Mouse (Mus musculus) stomach, embryonic 15.5 days (tissue): Measurements from ENCODE around the gene Egln1. TPM values are rescaled to one million over a fixed set of nuclear protein-coding genes. Genes with fewer than 3 reads are reported as not detected.
A peak's percentile ranks its signal among the peaks of the same experiment; 100 is the strongest.

Source experiments
- ATAC-seq: fragments of 200-750 bp; cut with Nextera tagmentation; 2 replicates; pipeline ENCODE4 v1.8.0; 2017; ENCODE audit warnings: low read depth, moderate number of reproducible peaks, moderate TSS enrichment; ENCODE audit not compliant: insufficient read depth, low FRiP score
- H3K27ac ChIP-seq: fragments of 300-500 bp; sonication (generic); 2 replicates; pipeline ENCODE4 v1.5.1; 2015; ENCODE audit warnings: mild to moderate bottlenecking, inconsistent platforms
- H3K27me3 ChIP-seq: fragments of 300-500 bp; sonication (generic); replicated peaks from 2 replicates; pipeline ENCODE4 v1.6.1; 2015; ENCODE audit warnings: inconsistent platforms
- H3K36me3 ChIP-seq: fragments of 300-500 bp; sonication (generic); 2 replicates; pipeline ENCODE4 v1.6.1; 2015; ENCODE audit warnings: inconsistent platforms
- H3K4me1 ChIP-seq: fragments of 300-500 bp; sonication (generic); 2 replicates; pipeline ENCODE4 v1.6.1; 2015; ENCODE audit warnings: inconsistent platforms
- H3K4me2 ChIP-seq: fragments of 300-500 bp; sonication (generic); 2 replicates; pipeline ENCODE4 v1.6.1; 2015; ENCODE audit warnings: mild to moderate bottlenecking, inconsistent platforms
- H3K4me3 ChIP-seq: fragments of 300-500 bp; sonication (generic); replicated peaks from 2 replicates; pipeline ENCODE4 v1.5.1; 2015; ENCODE audit warnings: inconsistent platforms
- H3K9ac ChIP-seq: fragments of 300-500 bp; sonication (generic); 2 replicates; pipeline ENCODE4 v1.6.1; 2015; ENCODE audit warnings: inconsistent platforms
- H3K9me3 ChIP-seq: fragments of 300-500 bp; sonication (generic); 2 replicates; pipeline ENCODE4 v1.6.1; 2016; ENCODE audit warnings: inconsistent platforms
- WGBS: fragments of 180-500 bp; shearing (Covaris S2); methylation state at CpG from one replicate; pipeline ENCODE4 v1.1.7; 2015; 5-methylcytosine and 5-hydroxymethylcytosine counted together
- polyA plus RNA-seq: library from polyadenylated mRNA; unstranded; fragments of >200 nt; fragmentation: Nextera tagmentation; extraction: Ambion mirVana; gene quantifications from 2 replicates; pipeline ENCODE4 v1.2.1, GENCODE M21; 2015

Gene Egln1
- polyA plus RNA-seq, 1 experiment from 2014 or later, result 15.2 TPM

DNA sequence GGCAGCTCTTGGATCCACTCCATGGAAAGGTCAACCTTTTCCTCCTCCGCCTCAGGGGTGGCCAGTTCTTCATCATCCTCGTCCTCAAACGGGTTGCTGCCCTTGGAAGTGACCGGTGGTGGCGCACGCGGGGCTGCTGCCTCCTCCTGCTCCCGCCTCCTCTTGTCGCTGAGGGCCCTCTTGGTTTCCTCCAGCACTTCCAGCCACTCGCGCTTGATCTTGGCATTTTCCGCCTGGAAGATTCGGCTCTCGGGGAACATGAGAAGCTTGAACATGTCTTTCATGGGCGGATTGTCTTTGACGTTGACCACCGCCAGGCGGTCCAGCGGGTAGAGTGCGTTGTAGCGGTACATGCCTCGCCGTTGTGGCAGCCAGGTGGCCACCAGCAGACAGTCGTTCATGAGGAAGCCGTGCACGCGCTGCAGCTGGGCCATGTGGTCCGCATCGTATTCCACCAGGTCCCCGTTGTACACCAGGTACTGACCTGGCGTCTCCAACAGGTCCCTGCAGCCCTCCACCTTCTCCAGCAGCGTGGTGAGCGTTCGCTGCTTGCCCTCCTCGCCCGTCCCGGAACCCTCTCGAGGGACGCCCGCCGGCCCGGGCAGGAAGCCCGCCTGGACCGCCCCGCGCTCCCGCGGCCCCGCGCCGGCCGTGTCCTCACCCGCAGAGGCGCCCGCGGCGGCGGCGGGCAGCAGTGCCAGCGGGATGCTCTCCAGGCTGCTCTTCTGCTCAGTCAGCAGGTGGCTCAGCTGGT, 52.3 kb downstream of the Egln1 start:
- no peaks in the 10 kb centered on the region for H3K9me3 ChIP-seq
- H3K4me2 ChIP-seq, result peak overlapping the region; percentile 97
- H3K27ac ChIP-seq, result peak overlapping the region; percentile 85
- peak overlapping the region; percentile 91 for H3K4me3 ChIP-seq
- WGBS, result under 1% methylated on average over 60 of the region's 60 CpGs
- peaks cover 30% of the 10 kb centered on the region for H3K36me3 ChIP-seq
- H3K4me1 ChIP-seq, result peaks cover 24% of the 10 kb centered on the region
- peak overlapping the region; percentile 84 for H3K9ac ChIP-seq
- peak; percentile 53; the same call in 1 of the 2 replicates for ATAC-seq
- no peaks in the 10 kb centered on the region for H3K27me3 ChIP-seq

- H3K4me3 ChIP-seq, result peak overlapping the region; percentile 91
- no peaks in the 10 kb centered on the region for H3K9me3 ChIP-seq
- no peak; the same call in 1 of the 2 replicates for ATAC-seq
- H3K27me3 ChIP-seq, result no peaks in the 10 kb centered on the region
- 65% methylated on average over 26 of the region's 26 CpGs for WGBS
- 0 out of 2 replicates have a peak overlapping the region, but pooled peaks have one; percentile 52 for H3K27ac ChIP-seq
- H3K36me3 ChIP-seq, result peaks cover 30% of the 10 kb centered on the region
- H3K9ac ChIP-seq, result no peak overlapping the region; the same call in 1 of the 2 replicates
- H3K4me2 ChIP-seq, result peak overlapping the region; percentile 97
- peaks cover 24% of the 10 kb centered on the region for H3K4me1 ChIP-seq
Measured at GRCm38 (mm10) chr8:124896010-124896631, 53.0 kb downstream of the Egln1 start.

GRCm38 (mm10) chr8:124892596-124892995, 56.5 kb downstream of the Egln1 start:
- Histone ChIP-seq H3K9ac (no peak overlapping the region), H3K4me1 (peaks cover 16% of the 10 kb centered on the region), H3K4me3 (no peak overlapping the region), H3K36me3 (peaks cover 36% of the 10 kb centered on the region), H3K9me3 (no peaks in the 10 kb centered on the region), H3K27ac (no peak overlapping the region), H3K27me3 (no peaks in the 10 kb centered on the region), H3K4me2 (no peak overlapping the region)
- 71% methylated on average over 3 of the region's 3 CpGs for WGBS
- ATAC-seq, result no peak

- Histone ChIP-seq H3K9me3 (no peaks in the 10 kb centered on the region), H3K4me2 (no peak overlapping the region), H3K4me1 (no peaks in the 10 kb centered on the region), H3K4me3 (no peak overlapping the region), H3K27ac (no peak overlapping the region), H3K9ac (no peak overlapping the region), H3K27me3 (no peaks in the 10 kb centered on the region), H3K36me3 (peaks cover 72% of the 10 kb centered on the region)
- ATAC-seq, result no peak
- WGBS, result 97% methylated on average over 5 of the region's 5 CpGs
Measured at GRCm38 (mm10) chr8:124888385-124888784, 60.7 kb downstream of the Egln1 start.

DNA sequence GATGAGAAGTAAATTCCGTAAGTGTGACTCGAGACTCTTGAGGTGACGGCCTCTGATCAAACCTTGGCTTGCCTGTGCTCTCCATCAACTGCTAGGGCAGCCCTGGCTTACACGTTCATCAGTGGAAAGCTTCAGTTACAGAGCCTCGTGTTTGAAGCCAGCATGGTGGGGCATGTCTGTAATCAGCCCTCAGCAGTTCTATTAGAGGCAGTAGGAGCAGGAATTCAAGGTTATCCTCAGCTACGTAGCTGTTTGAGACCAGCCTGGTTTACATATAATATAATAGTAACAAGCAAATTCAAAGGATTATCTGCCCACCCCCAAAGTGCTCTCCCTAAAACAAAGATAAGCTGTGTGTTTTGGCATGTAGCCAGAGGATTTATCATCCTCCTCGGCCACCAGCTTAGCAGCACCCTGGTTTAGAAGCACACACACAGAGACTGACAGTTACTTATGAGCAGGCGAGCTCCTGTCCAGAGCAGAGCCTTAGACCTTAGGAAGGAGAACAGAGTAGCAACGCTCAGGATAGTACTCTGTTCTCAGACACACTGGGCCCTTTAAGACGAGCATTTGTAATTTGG, 70.1 kb downstream of the Egln1 start:
- Histone ChIP-seq H3K27ac (no peak overlapping the region), H3K4me3 (no peak overlapping the region), H3K4me1 (no peaks in the 10 kb centered on the region), H3K9ac (no peak overlapping the region), H3K4me2 (no peak overlapping the region), H3K27me3 (no peaks in the 10 kb centered on the region), H3K36me3 (peaks cover 72% of the 10 kb centered on the region), H3K9me3 (no peaks in the 10 kb centered on the region)
- 68% methylated on average over 10 of the region's 10 CpGs for WGBS
- ATAC-seq, result no peak

DNA sequence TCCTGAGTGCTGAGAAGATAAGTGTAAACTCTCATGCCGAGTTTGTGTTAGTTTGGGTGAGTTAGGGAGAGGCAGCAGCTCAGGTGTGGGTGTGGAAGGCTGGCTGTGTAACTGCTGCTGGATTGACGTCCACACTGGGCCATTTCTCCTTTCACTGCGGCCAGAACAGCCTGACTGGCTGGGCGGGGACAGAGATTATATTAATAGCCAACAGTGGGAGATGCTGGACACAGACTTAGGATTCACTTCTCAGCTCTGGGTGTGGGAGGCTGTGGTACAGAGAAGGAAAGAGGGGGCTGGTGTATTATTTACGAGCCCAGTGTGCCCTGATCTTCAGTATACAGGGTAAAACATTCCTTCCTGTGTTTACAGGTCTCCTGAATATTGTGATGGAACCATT, 71.0 kb downstream of the Egln1 start:
- 81% methylated on average over 5 of the region's 5 CpGs for WGBS
- H3K4me2 ChIP-seq, result no peak overlapping the region
- H3K4me1 ChIP-seq, result no peaks in the 10 kb centered on the region
- H3K4me3 ChIP-seq, result no peak overlapping the region
- no peak overlapping the region for H3K27ac ChIP-seq
- no peak overlapping the region for H3K9ac ChIP-seq
- no peaks in the 10 kb centered on the region for H3K27me3 ChIP-seq
- peaks cover 70% of the 10 kb centered on the region for H3K36me3 ChIP-seq
- no peaks in the 10 kb centered on the region for H3K9me3 ChIP-seq
- ATAC-seq, result no peak

DNA sequence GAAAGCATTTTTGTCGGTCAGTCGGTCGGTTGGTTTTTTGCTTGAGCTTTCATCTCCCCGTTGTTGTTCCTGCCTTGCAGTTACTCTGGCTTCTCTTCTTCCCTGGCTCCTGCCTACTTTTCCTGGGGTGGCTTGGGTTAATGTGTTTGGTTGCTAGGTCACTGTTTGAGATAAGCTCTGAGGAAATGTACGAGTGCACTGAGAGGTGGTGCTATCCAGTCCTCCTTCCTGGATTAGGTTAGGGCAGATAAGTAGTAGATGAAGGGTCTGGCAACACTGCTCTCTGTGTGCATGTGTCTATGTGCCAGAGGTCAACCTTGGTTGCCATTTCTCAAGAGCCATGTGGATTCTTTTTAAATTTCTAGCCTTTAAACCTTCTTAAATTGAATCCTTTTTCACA, 76.4 kb downstream of the Egln1 start:
- H3K4me2 ChIP-seq, result no peak overlapping the region
- H3K4me1 ChIP-seq, result no peaks in the 10 kb centered on the region
- no peak overlapping the region for H3K27ac ChIP-seq
- H3K9ac ChIP-seq, result no peak overlapping the region
- 80% methylated on average over 5 of the region's 5 CpGs for WGBS
- ATAC-seq, result no peak; the same call in 1 of the 2 replicates
- peaks cover 47% of the 10 kb centered on the region for H3K36me3 ChIP-seq
- H3K27me3 ChIP-seq, result no peaks in the 10 kb centered on the region
- no peak overlapping the region for H3K4me3 ChIP-seq
- no peaks in the 10 kb centered on the region for H3K9me3 ChIP-seq

DNA sequence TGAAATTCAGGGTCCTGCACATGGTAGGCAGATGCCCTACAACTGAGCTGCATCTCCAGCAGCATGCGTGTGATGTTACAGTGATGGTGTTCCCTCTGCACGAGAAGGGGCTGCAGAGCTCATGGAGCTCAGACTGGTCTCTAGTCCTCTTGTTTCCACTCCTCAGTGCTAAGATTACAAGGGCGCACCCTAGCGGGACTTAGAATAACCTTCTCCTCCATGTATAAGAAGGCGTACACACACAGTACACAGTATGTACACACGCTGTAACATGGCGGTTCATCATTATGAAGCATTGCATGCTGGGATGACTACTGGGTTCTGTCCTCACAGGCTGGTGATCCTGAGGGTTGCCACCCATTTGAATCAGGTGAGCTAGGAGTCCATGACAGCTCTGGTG, 77.0 kb downstream of the Egln1 start:
- H3K4me1 ChIP-seq, result no peaks in the 10 kb centered on the region
- WGBS, result 90% methylated on average over 7 of the region's 7 CpGs
- H3K4me3 ChIP-seq, result no peak overlapping the region
- no peaks in the 10 kb centered on the region for H3K9me3 ChIP-seq
- peaks cover 42% of the 10 kb centered on the region for H3K36me3 ChIP-seq
- H3K27ac ChIP-seq, result no peak overlapping the region
- no peaks in the 10 kb centered on the region for H3K27me3 ChIP-seq
- no peak overlapping the region for H3K9ac ChIP-seq
- ATAC-seq, result no peak
- H3K4me2 ChIP-seq, result no peak overlapping the region

DNA sequence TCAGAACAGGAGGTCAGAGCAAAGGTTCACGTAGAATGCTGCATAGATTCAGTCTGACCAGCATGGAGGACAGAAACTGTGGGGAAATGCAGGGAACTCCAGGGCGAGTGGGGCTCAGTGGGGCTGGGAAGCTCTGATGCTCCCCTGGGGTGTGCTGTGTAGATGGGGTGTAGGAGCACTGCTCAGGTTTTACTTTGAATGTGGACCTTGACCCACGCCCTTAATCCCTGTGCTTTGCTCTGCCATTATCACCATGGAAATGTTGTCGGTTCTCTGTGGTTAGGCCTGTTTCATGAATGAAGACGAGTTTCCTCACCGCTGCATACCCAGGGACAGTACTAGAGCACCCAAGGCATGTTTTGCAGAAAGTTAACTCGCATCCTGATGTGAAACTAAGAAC, 77.7 kb downstream of the Egln1 start:
- H3K4me3 ChIP-seq, result no peak overlapping the region
- no peaks in the 10 kb centered on the region for H3K9me3 ChIP-seq
- no peak overlapping the region for H3K27ac ChIP-seq
- no peak overlapping the region for H3K4me2 ChIP-seq
- no peak overlapping the region for H3K9ac ChIP-seq
- no peaks in the 10 kb centered on the region for H3K4me1 ChIP-seq
- ATAC-seq, result no peak
- peaks cover 37% of the 10 kb centered on the region for H3K36me3 ChIP-seq
- no peaks in the 10 kb centered on the region for H3K27me3 ChIP-seq
- WGBS, result 85% methylated on average over 7 of the region's 7 CpGs

DNA sequence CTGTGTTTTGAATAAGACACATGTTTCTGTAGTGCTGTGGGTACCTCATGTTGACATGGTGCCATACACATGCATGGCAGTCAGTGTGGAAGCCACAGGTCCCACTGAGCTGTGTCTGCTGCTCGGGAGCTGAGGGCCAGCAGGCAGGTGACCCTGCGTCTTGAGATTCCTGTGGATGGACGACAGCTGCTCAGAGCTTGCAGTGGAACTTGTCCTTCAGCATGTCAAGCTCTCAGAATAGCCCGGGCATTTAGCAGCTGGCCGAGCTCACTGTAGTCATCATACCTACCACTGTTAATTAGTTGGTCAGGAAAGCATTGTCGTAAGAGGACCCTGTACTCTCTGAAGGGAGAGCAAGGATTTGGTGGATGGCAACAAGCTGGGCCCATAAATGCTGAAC, 79.4 kb downstream of the Egln1 start:
- Histone ChIP-seq H3K4me3 (no peak overlapping the region), H3K9me3 (no peaks in the 10 kb centered on the region), H3K4me2 (no peak overlapping the region), H3K36me3 (peaks cover 27% of the 10 kb centered on the region), H3K27me3 (no peaks in the 10 kb centered on the region), H3K27ac (no peak overlapping the region), H3K9ac (no peak overlapping the region), H3K4me1 (no peaks in the 10 kb centered on the region)
- WGBS, result 70% methylated on average over 6 of the region's 6 CpGs
- ATAC-seq, result no peak

DNA sequence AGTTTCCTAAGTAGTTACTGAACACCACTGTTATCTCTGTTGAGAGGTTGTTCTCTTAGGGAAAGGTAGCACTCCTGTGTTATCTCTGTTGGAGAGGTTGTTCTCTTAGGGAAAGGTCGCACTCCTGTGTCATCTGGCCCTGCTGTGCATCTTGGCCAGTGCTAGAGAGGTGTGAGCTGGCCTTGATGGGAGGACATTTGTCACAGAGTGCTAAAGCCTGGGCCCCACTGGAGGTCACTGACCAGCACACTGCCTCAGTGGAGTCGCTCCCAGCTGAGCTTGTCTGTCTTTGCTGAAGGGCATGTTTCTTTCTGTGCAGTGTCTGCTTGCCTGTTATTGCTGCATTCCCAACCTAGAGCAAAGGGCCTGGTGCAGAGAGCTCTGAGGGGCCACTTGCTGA, 82.0 kb downstream of the Egln1 start:
- Histone ChIP-seq H3K4me2 (no peak overlapping the region), H3K9ac (no peak overlapping the region), H3K27ac (no peak overlapping the region), H3K4me3 (no peak overlapping the region), H3K4me1 (peaks cover 4% of the 10 kb centered on the region), H3K9me3 (no peaks in the 10 kb centered on the region), H3K36me3 (peaks cover 7% of the 10 kb centered on the region), H3K27me3 (no peaks in the 10 kb centered on the region)
- 42% methylated on average over 2 of the region's 2 CpGs for WGBS
- ATAC-seq, result no peak

DNA sequence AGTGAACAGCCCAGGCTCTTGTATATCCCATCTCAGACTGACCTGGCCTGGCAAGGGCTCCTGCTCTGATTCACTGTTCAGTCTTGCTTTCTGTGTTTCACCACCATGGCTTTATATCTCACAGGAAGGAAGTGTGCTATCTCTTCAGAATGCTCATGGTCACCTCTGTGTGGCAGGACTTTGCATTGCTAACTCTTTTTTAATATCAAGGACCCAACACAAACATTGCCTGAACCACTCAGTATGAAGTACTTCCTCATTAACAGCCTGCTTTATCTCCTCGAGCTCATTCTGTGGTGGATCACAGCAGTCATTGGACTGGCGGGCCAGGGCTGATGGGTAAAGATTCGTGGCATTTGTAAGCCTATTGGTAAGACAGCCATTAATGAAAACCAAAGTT, 82.5 kb downstream of the Egln1 start:
- WGBS, result 64% methylated on average over 3 of the region's 3 CpGs
- no peak overlapping the region for H3K4me3 ChIP-seq

More for the DNA sequence above, 82.5 kb downstream of the Egln1 start:
- H3K27ac ChIP-seq, result no peak overlapping the region
- no peak overlapping the region for H3K4me2 ChIP-seq
- H3K36me3 ChIP-seq, result 0 out of 2 replicates have a peak, but pooled peaks cover 4% of the 10 kb centered on the region
- ATAC-seq, result no peak
- H3K27me3 ChIP-seq, result no peaks in the 10 kb centered on the region
- peaks cover 4% of the 10 kb centered on the region for H3K4me1 ChIP-seq
- H3K9me3 ChIP-seq, result no peaks in the 10 kb centered on the region
- no peak overlapping the region for H3K9ac ChIP-seq
